Mouse (Mus musculus): ENCODE measurements around the gene Hras. TPM values are rescaled to one million over a fixed set of nuclear protein-coding genes. Genes with fewer than 3 reads are reported as not detected.
A peak's percentile ranks its signal among the peaks of the same experiment; 100 is the strongest.

Hras gene
- polyA plus RNA-seq, 1 experiment, result 91.5 TPM

DNA sequence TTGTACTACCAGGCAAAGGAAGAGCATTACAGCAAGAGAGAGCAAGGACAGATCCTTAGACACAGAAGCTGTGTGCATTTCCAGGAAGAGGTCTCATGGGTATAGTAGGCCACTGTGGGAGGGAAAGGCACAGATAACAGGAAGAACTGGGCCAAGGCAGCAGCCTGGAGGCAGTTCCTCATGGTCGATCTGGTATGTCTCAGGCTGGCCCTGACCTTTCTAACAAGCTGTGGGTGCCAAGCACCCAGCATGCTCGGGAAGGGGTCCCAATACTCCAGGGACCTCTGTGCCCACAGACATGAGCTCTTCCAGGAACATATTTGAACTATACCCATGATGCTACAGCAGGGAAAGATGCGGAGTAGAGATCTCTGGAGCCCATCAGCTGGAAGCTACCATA, 10.7 kb upstream of the Hras start:
- WGBS, result 68% methylated on average over 3 of the region's 3 CpGs
- DNase-seq, result no peak
- Histone ChIP-seq H3K4me3 (replicated peaks; ENCODE audit: extremely low read depth, low read depth, low read length) (no peak overlapping the region), H3K4me1 (ENCODE audit: control insufficient read depth, insufficient read depth, low read length) (no peaks in the 10 kb centered on the region)
- no peak for TF ChIP-seq CTCF (IDR thresholded peaks at IDR 0.05; ENCODE audit: insufficient read depth, low read length)
- TF ChIP-seq POLR2A (IDR thresholded peaks at IDR 0.05; ENCODE audit: borderline replicate concordance, extremely low read depth, low read depth, low read length), result no peak

DNA sequence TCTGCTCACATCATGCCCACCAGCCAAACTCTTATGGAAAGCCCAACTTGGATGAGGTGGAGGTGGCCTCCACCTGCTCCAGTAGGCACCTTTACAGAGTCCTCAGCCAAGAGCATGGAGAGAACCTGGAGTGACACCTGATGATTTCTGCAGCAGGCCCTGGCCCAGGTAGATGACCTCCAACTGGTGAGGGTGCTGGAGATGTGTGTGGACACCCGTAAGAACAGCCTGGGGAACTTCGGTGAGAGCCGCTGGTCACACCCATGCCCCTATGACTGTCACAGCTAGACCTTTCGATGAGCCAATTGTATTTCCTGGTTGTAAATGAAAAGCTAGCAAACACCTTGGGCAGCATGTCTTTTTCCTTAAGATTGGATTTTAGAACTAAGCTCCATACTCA, 4.3 kb upstream of the Hras start:
- no peak for TF ChIP-seq POLR2A (IDR thresholded peaks at IDR 0.05; ENCODE audit: borderline replicate concordance, extremely low read depth, low read depth, low read length)
- no peak for TF ChIP-seq CTCF (IDR thresholded peaks at IDR 0.05; ENCODE audit: insufficient read depth, low read length)
- DNase-seq, result no peak
- no peaks in the 10 kb centered on the region; the same call in 1 of the 2 replicates for H3K4me1 ChIP-seq (ENCODE audit: control insufficient read depth, insufficient read depth, low read length)
- no peak overlapping the region for H3K4me3 ChIP-seq (replicated peaks; ENCODE audit: extremely low read depth, low read depth, low read length)
- WGBS, result 93% methylated on average over 4 of the region's 4 CpGs

DNA sequence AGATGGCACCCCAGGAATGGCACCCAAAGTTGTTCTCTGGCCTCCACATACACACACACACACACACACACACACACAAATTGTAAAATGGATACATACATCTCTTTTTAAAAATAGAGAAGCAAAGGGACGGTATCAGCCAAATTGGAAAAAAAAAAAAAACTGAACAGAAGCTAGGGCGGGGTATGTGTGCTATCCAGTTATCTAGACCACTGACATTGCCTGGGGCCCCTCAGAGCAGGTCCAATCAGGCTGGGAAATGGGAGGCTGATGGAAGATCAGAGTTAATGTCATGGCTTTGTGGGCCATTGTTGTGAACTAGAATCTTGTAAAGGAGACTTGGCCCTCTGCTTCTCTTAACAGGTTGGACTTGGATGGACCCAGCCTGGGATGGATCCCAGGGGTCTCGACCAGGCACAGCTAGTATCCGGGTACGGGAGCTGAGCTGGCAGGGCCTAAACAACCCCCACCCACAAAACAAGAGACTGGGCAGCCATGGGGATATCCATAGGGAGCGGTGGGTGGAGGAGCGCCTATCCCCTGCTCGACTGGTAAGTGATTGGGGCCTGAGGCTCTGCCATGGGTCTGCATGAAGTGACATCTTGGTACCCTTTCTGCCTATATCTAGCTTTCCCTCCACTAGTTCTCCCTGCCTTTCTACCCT, 2.9 kb upstream of the Hras start:
- TF ChIP-seq POLR2A (IDR thresholded peaks at IDR 0.05; ENCODE audit: borderline replicate concordance, extremely low read depth, low read depth, low read length) (no peak), CTCF (IDR thresholded peaks at IDR 0.05; ENCODE audit: insufficient read depth, low read length) (no peak)
- no peak for DNase-seq
- H3K4me3 ChIP-seq (replicated peaks; ENCODE audit: extremely low read depth, low read depth, low read length), result no peak overlapping the region
- H3K4me1 ChIP-seq (ENCODE audit: control insufficient read depth, insufficient read depth, low read length), result peaks cover 5% of the 10 kb centered on the region
- 95% methylated on average over 8 of the region's 8 CpGs for WGBS

DNA sequence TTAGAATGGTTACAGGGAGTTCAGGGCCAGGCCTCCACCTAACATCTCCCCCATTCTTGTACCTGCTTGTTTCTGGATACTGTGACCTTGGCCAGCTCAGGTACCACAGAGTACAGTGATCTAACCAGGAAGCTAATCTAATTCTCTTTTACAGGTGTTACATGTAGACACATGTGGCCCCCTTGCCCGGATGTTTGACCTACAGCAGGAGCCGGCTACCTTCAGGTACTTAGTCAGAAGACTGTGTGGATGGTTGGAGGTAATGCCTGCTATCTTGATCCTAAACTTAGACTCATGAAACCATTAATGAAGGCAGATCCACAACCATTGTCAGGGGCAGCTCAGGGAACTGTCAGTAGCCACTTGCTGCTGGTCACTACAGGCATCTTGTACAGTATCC, 1.9 kb upstream of the Hras start:
- Histone ChIP-seq H3K4me3 (replicated peaks; ENCODE audit: extremely low read depth, low read depth, low read length) (no peak overlapping the region), H3K4me1 (ENCODE audit: control insufficient read depth, insufficient read depth, low read length) (peaks cover 9% of the 10 kb centered on the region)
- 95% methylated on average over 2 of the region's 2 CpGs for WGBS
- no peak for DNase-seq
- TF ChIP-seq POLR2A (IDR thresholded peaks at IDR 0.05; ENCODE audit: borderline replicate concordance, extremely low read depth, low read depth, low read length) (no peak), CTCF (IDR thresholded peaks at IDR 0.05; ENCODE audit: insufficient read depth, low read length) (no peak)

DNA sequence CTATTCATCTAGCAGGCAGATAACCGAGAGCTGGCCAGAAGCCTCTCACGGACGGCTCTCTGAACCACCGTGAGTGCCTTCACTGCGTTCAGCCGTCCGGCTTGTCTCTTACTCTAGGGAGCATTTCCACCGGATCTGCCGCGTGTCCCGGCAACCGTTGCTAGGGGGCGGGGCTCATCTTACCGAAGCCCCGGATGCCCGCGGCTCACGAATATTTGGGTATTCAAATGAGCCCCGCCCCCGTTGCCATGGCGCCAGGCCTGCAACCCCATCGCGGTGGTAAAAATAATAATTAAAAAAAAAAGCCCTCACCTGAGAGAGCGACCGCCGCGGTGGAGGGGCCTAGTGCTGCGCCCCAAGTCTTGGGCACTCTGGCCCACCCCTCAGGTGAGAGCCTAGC, 1.0 kb upstream of the Hras start:
- WGBS, result 2% methylated on average over 28 of the region's 28 CpGs
- TF ChIP-seq CTCF (IDR thresholded peaks at IDR 0.05; ENCODE audit: insufficient read depth, low read length), result no peak
- TF ChIP-seq POLR2A (IDR thresholded peaks at IDR 0.05; ENCODE audit: borderline replicate concordance, extremely low read depth, low read depth, low read length), result peak; percentile 71; the same call in 1 of the 2 replicates
- DNase-seq, result peak; percentile 83
- Histone ChIP-seq H3K4me1 (ENCODE audit: control insufficient read depth, insufficient read depth, low read length) (peaks cover 10% of the 10 kb centered on the region), H3K4me3 (replicated peaks; ENCODE audit: extremely low read depth, low read depth, low read length) (peak overlapping the region; percentile 85)

DNA sequence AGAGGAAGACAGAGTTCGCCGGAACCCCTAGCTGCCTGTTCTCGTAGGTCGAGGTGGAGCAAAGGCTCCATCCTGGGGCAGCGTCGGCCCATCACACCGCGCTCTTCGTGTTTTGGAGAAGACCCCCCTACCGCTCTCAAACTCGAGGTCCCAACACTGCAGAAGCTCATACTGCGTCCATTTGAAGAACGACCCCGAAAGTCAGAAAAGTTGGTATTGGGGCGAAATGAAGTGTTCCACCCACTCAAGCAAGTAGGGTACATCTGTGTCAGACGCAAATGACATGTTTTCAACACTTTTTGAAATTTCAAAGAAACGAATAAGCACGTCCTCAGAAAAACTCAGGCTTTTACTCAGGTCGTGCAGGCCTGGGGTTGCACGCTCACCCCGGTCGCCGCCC, 604 bp upstream of the Hras start:
- no peak for TF ChIP-seq CTCF (IDR thresholded peaks at IDR 0.05; ENCODE audit: insufficient read depth, low read length)
- TF ChIP-seq POLR2A (IDR thresholded peaks at IDR 0.05; ENCODE audit: borderline replicate concordance, extremely low read depth, low read depth, low read length), result no peak
- under 1% methylated on average over 23 of the region's 23 CpGs for WGBS
- Histone ChIP-seq H3K4me3 (replicated peaks; ENCODE audit: extremely low read depth, low read depth, low read length) (peak overlapping the region; percentile 85), H3K4me1 (ENCODE audit: control insufficient read depth, insufficient read depth, low read length) (peaks cover 10% of the 10 kb centered on the region)
- no peak for DNase-seq

DNA sequence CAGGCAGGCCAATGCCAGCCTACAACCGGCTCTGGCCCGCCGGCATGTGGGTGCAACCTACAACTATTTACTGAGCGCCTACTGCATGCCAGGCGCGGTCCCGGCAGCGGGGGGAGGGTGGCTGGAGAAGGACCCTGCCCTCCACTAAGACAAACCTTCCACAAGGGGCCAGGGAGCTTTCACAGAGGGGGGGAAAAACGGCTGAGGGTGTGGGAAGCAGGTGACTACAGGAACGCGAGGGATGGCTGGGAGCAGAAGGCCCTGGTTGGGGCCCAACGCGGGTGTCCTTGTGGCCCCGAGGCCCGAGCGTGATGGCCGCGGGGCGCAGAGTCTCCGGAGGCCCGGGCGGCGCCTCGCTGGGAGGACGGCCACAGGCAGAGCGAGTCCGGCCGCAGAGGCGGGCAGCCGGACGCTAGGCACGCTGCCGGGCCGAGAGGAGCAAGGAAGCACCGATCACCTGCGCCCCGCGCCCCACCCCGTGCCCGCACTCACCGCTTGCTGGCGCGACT, 403 bp downstream of the Hras start:
- H3K4me1 ChIP-seq (ENCODE audit: control insufficient read depth, insufficient read depth, low read length), result peaks cover 10% of the 10 kb centered on the region
- peak; percentile 67 for DNase-seq
- peak overlapping the region; percentile 79 for H3K4me3 ChIP-seq (replicated peaks; ENCODE audit: extremely low read depth, low read depth, low read length)
- 1% methylated on average over 43 of the region's 43 CpGs for WGBS
- no peak for TF ChIP-seq POLR2A (IDR thresholded peaks at IDR 0.05; ENCODE audit: borderline replicate concordance, extremely low read depth, low read depth, low read length)

DNA sequence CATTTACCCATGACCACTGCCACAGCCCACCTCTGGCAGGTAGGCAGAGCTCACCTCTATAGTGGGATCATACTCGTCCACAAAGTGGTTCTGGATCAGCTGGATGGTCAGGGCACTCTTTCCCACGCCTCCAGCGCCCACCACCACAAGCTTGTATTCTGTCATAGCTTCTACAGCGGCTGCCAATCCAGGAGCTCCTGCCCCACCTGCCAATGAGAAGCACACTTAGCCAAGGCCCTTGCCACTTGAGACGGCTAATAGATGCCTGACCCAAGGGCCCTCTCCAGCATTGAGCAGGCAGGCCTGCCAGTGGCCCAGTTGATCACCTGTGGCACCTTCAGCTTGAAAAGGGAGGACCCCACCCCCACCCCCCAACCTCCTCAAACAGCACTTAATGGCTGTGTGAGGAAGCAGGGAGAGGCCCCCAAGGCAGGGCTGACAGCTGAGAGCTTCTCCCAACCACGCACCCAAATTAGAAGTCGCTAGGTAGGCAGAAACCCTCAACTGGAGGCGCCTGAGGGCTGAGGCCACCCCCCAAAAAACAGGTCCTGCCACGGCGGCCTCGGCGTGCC, 943 bp downstream of the Hras start:
- peak; percentile 66 for DNase-seq
- no peak for TF ChIP-seq CTCF (IDR thresholded peaks at IDR 0.05; ENCODE audit: insufficient read depth, low read length)
- TF ChIP-seq POLR2A (IDR thresholded peaks at IDR 0.05; ENCODE audit: borderline replicate concordance, extremely low read depth, low read depth, low read length), result peak; percentile 43; the same call in 1 of the 2 replicates
- peak overlapping the region; percentile 79 for H3K4me3 ChIP-seq (replicated peaks; ENCODE audit: extremely low read depth, low read depth, low read length)
- peaks cover 10% of the 10 kb centered on the region for H3K4me1 ChIP-seq (ENCODE audit: control insufficient read depth, insufficient read depth, low read length)
- WGBS, result 26% methylated on average over 12 of the region's 12 CpGs

DNA sequence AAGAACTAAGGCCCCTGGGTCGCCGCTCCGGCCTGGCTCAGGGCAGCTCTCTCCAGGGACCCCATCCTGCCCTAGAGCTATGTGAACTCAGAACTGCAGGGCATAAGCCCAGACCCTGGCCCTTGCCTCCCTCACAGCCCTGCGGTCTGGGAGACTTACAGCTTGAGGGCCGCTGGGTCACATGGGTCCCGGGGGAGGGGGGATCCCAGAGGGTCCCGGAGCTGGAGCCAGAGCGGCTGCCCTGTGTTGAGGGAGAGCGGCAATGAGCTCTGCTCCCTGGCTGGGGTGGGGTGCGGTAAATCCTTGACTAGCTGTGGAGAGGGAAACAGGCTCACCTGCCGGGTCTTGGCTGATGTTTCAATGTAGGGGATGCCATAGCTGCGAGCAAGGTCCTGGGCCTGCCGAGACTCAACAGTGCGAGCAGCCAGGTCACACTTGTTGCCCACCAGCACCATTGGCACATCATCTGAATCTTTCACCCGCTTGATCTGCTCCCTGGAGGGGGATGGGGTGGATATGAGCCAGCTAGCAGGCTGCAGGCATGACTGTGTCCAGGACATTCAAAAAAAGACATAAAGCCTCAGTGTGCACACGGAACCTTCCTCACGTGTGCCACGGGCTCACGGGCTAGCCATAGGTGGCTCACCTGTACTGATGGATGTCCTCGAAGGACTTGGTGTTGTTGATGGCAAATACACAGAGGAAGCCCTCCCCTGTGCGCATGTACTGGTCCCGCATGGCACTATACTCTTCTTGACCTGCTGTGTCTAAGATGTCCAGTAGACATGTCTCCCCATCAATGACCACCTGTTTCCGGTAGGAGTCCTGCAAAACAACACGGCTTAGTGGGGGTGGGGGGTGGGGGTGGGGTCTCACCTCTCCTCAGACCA, 1.8 kb downstream of the Hras start:
- H3K4me3 ChIP-seq (replicated peaks; ENCODE audit: extremely low read depth, low read depth, low read length), result no peak overlapping the region
- no peak for TF ChIP-seq POLR2A (IDR thresholded peaks at IDR 0.05; ENCODE audit: borderline replicate concordance, extremely low read depth, low read depth, low read length)
- no peak for TF ChIP-seq CTCF (IDR thresholded peaks at IDR 0.05; ENCODE audit: insufficient read depth, low read length)
- no peak for DNase-seq
- 88% methylated on average over 24 of the region's 24 CpGs for WGBS
- H3K4me1 ChIP-seq (ENCODE audit: control insufficient read depth, insufficient read depth, low read length), result peaks cover 10% of the 10 kb centered on the region
